Mouse (Mus musculus) olfactory bulb, adult 2 months (tissue): Measurements from ENCODE around the gene Tfb1m.

Source experiments
- CTCF ChIP-seq: fragments of 200-500 bp; IDR thresholded peaks from 2 replicates; pipeline ENCODE4 v1.5.1; 2012; ENCODE audit warnings: low read depth, mild to moderate bottlenecking, low read length, moderate library complexity; ENCODE audit not compliant: insufficient read depth
- POLR2A ChIP-seq: fragments of 200-500 bp; IDR thresholded peaks from 2 replicates; pipeline ENCODE4 v1.6.1; 2012; ENCODE audit warnings: mild to moderate bottlenecking, low read depth, low read length, moderate library complexity; ENCODE audit not compliant: insufficient read depth

DNA sequence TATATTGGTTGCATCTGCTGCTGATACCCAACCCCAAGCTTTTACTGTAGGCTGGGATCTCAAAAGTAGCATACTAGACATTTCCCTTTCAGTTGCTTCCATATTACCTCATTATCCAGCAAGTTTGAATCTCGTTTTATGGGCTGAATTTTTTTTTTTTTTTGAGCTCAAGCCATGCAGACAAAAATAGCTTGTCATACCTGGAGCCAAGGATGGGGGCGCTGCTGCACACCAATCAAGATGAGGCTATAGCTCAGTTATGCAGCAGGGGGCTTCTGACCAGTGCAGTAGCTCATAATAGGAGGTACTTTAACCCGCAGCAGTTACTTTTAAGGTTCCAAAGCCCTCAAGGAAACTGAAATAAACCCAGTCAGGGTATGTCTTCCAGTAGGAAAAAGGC lies 59.5 kb downstream of the Tfb1m start:
- TF ChIP-seq CTCF = no peak
- no peak for TF ChIP-seq POLR2A
